Mouse (Mus musculus) liver, embryonic 14.5 days (tissue): ENCODE results near the gene Hoxb4.

Source experiments
- CTCF ChIP-seq: IDR thresholded peaks from 2 replicates; pipeline ENCODE4 v1.5.1; 2016; ENCODE audit warnings: antibody characterized with exemption, low read depth, control low read depth
- EP300 ChIP-seq: IDR thresholded peaks from 2 replicates; pipeline ENCODE4 v1.6.1; 2016; ENCODE audit warnings: antibody characterized with exemption, low read depth

DNA sequence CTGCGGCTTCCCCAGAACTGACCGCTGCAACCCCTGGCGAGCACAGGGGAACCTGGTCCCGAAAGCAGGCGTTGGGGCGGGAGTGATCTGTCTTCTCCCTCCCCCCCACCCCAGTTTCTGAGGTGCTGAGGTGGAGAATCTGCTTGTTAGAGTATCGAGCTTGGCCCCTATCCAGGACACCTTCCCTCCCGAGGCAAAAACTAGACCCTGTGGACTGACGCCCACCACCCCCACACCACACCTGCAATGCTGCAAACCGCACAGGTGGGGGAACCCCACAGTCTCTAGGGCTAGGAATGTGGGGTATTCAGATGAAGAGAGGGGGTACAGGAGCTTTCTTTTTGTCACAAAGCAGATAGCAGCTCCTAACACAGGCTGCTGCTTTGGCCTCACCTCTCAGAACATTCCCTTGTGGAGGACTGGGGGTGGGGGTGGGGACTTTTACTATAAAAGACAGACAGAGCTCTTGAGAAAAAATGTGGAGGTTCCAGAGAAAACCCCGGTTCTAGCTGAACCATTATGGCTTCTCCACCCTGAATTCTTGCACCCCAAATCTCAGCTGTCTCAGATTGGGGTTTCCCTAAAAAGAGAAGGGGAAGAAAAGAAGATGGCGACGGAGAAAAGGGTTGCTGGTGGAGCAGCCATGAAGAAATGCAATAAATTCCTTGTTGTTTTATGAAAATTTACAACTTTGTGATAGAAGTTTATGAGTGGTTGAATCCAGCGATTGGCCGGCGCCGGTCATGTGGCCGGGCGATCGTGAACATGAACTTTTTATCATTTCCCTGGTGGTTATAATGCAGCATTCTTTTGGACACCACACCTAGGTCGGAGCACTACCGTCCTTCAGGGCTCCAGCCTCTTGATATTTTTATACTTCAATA is 26.1 kb upstream of the Hoxb4 start, which contains the start of gene Hoxb6:
- TF ChIP-seq CTCF, result no peak
- no peak for TF ChIP-seq EP300
